Mouse (Mus musculus): ENCODE measurements at regions not wholly inside any gene's neighbourhood (a gene's known extent, or its start where the extent isn't known, plus 50 kb on each side); places are given as distances from the start of the nearest gene placed in this dataset.
"Not testable (repeated sequence)": the region's sequence is repeated elsewhere in the genome, so short reads cannot be mapped to it uniquely, and the experiment has no call there.

DNA sequence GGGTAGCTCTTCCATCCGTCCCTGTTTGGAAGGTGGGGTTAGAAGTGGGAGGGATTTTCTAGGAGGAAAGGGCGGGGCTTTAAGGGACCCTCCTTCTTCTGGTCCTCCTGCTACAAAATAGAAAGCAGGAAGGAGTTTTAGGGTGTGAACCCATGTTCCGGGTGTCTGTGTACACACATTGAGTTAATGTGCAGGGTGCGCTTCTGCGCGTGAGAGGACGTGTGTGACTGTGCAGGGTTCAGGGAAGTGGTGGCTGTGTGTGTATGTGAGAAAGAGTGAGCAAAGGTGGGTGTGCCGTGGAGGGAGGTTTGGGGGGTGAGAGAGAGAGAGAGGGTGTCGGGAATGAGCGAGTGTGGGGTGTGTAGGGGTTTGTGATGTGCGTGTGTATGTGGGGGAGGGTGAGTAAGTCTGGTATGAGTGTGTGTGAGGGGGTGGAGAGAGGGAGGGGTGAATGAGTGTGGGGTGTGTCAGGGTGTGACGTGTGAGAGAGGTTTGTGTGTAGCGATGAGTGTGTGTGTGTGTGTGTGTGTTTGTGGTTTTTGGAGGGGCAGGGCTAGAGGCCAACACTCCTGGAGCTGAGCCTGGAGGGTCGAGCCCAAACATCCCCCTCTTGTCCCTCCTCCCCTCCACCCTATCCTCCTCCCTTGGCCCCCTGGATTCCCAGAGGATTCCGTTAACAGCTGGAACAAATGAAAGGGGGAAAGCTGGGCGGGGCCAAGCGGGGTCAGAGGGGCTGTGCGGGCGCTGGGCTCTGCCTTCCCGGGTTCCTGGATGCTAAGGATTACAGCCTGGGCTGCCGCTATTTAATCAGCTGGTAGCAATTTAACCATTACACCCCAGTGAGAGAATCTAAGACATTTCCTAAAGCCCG is 95.3 kb upstream of the Med13l start:
- no peak for DNase-seq

- no peak for DNase-seq
Measured at GRCm38 (mm10) chr5:118465991-118466750, 94.3 kb upstream of the Med13l start.

GRCm38 (mm10) chr5:118468739-118469138 is 91.7 kb upstream of the Med13l start:
- DNase-seq, result no peak

DNA sequence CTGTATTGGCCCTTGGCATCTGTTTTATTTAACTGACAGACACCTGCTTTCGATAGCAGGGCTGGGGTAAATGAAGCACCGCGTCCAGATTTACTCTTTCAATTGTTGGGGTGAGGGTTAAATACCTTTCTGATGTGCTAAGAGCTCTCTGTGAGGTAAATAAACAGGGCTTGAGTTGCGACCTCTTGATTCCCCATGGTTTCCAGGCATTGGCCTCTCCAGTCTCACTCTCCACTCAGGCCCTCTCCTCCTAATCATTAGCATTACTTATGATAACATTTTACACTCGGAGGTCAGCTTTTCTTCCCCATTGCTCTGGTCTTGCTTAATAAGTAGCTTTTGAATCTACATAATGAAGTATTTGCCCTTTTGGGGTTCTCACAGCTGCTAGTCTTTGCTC is 88.9 kb upstream of the Med13l start:
- DNase-seq, result no peak

DNA sequence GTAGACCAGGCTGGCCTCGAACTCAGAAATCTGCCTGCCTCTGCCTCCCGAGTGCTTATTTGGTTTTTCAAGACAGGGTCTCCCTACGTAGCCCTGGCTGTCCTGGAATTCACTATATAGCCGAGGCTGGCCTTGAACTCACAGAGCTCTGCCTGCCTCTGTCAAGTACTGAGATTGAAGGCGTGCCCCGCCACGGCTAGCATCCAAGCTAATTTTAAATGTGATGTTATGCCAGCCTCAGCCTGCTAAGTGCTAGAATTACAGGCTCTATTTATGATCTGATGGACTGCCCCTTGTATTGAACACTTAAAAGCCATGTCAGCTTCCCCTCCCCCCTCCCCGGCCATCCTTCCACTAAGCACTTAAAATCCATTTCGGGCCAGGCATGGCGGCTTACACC is 88.2 kb upstream of the Med13l start:
- no peak for DNase-seq

DNA sequence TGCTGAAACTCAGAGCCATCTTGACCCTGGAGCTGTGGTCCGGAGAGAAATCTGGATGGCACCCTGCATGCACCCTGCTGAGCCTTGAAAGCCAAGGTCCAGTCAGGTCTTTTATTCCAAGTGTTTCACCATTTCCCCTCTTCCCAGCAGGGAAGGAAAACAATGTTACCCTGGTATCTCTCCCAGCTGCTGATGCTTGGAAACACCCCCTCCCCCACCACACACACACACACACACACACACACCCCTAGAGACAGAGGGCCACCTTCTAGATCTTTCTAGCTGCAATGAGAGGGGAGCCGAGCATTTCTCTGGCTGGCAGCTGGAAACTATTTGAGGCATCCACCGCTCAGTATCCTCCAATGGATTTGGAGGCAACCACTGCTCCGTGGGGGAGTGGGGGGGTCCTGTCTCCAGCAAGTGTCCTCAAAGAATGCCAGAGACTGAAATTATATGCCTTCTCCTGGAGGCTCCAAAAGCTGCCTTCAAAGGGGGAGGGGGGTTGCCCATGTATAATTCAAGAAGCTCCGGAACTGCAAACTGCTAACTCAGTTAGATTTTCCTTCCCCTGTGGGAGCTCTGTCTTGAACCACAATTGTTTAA is 87.2 kb upstream of the Med13l start:
- no peak for DNase-seq

DNA sequence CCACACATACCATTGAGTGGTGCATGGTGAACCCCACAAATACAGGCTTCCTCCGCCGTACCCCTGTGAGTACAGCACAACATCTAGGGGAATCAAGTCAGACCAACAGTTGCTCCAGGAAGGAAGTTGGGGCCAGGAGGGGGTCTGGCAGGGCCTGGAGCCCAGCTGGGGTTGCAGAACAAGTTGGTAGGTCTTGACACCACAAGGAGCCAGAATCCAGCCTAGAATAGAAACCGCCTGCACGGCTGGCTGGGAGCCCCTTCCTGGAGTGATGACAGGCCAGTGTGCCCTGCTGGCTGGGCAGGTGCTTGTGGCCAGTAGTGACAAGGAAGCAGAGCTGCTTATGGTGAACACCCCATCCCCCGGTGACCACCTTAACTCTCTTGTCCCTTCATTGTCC is 83.9 kb upstream of the Med13l start:
- peak; percentile 8 for DNase-seq

DNA sequence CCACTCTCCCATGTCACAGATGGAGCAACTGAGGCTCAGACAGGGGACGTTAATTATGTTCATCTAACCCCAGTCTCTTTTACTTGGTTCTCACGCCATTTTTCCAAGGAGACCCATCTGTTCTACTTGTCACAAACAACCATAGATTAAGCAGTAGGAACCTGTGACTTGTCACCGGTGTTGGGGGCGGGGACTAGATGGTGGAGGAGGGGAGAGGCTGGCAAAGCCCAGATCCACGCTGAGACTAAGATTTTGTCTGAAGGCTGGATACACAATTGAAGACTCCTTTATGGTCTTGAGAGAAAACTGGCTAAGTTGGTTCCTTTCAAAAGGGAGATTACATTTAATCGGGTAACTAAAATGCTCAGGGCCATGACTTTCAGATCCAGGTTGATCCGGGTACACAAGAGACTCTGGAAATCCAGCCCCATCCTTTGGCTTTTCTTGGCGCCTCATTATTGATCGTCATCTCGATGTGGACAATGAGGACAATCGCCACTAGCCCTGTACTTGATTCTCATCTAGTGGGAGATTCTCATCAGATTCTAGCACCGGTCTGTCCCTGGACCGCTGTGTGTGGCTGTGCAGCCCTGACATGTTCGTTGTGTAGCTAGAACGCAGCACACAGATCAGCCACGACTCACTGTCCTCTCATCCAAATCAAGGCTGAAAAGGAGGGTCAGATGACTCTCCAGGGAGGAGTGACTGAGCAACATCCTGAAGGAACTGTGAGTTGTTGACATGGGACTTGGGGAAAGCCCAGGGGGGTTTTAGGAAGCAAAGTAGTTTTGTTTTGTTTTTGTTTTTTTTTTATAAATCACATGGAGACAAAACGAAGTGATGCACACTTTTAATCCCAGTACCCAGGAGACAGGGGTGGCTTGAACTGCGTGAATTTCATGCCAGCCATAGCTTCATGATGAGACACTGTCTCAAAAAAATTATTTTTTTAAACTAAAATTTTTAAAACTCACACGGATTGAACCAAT is 83.1 kb upstream of the Med13l start:
- DNase-seq, result no peak

- peak; percentile 69 for DNase-seq
Measured at GRCm38 (mm10) chr5:118478120-118478768, 82.2 kb upstream of the Med13l start.

DNA sequence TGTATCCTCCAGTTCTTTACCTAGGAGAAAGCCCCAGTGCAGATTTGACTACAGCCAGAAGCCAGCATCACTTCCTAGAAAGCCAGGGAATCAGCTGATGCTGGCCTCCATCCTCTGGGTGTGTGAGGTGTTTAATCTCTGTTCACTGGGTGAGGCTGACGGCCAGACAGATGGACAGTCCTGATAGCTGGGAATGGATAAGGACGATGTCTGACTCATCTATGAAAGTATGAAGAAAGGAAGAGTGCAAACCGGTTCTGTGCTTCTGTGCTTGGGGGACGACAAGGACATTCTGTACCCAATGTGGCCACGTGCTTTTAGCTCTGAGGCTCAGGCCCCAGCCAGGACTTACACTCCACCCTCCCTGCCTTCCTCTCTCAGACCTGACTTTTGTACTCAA is 80.5 kb upstream of the Med13l start:
- DNase-seq, result no peak

GRCm38 (mm10) chr5:118480965-118481793 is 79.3 kb upstream of the Med13l start:
- DNase-seq, result no peak

DNA sequence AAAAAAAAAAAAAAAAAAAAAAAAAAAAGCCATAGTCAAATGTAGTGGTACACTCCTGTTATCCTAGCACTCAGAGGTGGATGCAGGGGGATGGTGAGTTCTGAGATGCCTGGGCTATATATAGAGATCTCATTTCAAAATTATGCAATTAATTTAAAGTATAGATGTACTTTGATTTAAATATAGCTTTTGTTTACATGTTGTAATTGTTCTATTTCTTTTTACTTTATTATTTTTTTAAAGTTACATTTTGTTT is 78.8 kb upstream of the Med13l start:
- DNase-seq, result no peak

DNA sequence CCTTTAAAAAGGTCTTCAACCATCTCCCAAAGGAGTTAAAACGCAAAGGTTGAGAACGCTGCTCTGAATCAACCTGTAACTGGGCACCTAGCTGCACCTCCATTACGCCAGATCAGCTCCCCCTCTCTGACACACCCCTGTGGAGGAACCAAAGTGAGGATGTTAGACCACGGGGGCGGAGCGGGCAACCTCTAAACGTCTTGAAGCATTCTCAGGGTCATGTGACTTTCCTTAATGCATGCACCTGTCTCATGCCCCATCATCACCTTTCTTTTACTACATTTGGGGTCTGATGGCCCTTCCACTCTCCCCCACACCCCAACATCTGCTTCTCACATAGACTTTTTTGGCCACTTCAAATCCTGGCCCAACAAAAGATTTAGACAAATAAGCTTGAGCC is 77.9 kb upstream of the Med13l start:
- DNase-seq, result no peak

DNA sequence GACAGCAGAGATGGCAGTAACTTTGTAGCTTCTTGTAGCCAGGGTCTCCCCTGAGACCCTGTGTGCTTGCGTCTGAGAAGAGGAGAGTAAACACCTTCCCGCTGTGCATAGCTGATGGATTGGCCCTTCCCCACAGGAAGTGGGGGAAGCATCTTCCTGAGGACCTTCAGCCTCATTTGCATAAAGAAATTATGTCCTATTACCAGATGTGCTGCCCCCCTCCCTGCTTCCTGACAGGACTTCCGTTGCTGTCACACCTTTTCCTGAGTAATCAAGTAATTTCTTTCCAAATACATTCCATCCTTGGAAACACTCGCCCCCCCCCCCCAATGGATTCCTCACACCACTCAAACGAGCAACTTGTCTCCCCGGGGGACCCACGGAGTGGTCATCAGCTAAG is 77.5 kb upstream of the Med13l start:
- DNase-seq, result no peak

DNA sequence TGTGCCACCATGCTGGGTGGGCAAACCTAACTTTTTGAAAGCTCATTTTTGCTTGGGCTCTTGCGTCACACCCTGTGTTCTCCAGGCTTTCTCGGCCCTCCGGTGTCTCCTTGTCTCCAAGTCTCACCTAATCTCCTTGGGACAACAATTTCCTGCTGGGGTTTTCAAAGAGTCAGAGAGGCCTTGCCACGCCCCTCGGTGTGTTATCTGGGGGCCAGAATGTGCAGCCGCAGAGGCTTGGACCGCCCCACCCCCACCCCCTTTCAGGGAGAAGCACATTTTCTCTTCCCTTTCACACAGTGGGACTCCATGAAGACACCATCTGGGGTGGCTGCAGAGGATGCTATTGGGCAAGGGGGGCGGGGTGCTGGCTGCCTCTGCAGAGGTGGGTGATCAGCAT is 76.9 kb upstream of the Med13l start:
- DNase-seq, result no peak

- DNase-seq, result no peak
Measured at GRCm38 (mm10) chr5:118485191-118485590, 75.3 kb upstream of the Med13l start.

GRCm38 (mm10) chr5:118492522-118492921 is 68.0 kb upstream of the Med13l start:
- DNase-seq, result not testable (repeated sequence)

GRCm38 (mm10) chr5:118494649-118495477 is 65.6 kb upstream of the Med13l start:
- no peak for DNase-seq

DNA sequence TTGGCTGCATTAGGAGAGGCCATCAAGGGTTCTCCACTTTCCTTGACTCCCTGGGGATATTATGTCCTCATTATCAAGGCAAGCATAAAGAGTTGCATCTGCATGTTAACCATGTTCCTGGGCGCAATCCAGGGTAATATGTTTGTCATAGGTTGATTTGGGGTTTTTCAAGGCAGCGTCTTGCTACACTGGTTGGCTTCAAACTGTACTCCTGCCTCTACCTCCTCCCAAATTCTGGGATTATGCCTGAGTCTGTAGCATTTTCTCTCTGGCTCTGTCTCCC is 65.1 kb upstream of the Med13l start:
- DNase-seq, result no peak

DNA sequence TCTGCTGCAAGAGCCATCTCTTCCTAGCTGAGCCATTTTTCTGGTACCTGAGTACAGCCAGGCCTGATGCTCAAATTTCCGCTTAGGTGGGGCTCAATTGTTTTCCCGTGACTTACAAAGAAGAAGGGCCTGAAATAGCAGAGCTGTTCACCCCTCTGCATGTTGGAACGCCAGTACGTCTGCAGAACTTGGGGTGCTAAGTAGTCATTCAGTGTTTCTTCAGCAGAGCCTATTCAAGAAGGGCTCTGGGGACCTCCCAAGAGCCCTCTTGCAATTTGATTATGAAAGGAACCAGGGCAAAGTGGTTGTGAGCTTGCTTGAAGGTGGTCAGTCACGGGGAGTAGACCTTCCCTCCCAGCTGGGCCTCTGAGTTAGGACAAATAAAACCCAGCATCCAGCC is 58.9 kb upstream of the Med13l start:
- DNase-seq, result no peak

- DNase-seq, result peak; percentile 21
Measured at GRCm38 (mm10) chr5:118502991-118503390, 57.5 kb upstream of the Med13l start.
